Mouse (Mus musculus) heart, postnatal 10 days (tissue): ENCODE results near the gene Bnip2. TPM values are rescaled to one million over a fixed set of nuclear protein-coding genes. Genes with fewer than 3 reads are reported as not detected.
"Not testable (repeated sequence)": the region's sequence is repeated elsewhere in the genome, so short reads cannot be mapped to it uniquely, and the experiment has no call there.

Experiments
- DNase-seq, 2 experiments: peaks; one replicate each; pipeline ENCODE4 v3.0.0; 2021
- intact Hi-C: fragments of 180-260 bp; cut with DNase I; formaldehyde crosslinking; loops from one replicate; pipeline ENCODE4 v1.15.1; 2025
- total RNA-seq, 2 experiments: library from RNA; stranded (reverse); gene quantifications; 2 replicates each; pipeline ENCODE4 v1.2.3; 2021

Gene Bnip2
- total RNA-seq, 2 experiments from 2014 or later: 102 to 107 TPM

DNA sequence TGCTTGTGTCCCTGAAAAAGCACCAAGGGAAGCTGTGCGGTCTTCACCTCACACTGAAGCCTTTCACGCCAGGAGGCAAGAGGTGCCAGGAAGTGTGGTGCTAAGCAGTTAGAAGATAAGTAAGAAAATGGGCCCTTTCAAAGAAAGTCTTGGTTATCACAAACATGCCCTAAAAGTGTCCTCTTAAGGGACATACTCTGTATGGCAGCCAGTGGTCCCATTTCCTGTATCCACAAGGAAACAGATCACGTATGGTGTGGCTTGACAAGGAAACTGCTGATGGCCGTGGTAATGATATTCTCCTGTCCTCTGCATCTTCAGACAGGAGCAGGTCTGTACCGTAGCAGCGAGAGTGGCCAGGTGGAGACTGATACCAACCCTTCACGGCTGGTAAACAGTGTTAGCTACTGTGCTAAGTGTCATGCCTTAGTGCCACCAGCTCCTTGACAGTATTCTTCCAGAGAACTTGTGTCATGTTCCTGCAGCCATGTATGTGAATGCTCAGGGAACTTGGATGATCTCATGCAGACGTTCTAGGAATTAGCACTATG, 20.6 kb downstream of the Bnip2 start:
- intact Hi-C loops: no loop called here

GRCm38 (mm10) chr9:70010781-70011473, 21.7 kb downstream of the Bnip2 start:
- no peak for DNase-seq
- intact Hi-C loops: no loop called here

More for the DNA sequence above, 20.6 kb downstream of the Bnip2 start:
- DNase-seq: no peak

DNA sequence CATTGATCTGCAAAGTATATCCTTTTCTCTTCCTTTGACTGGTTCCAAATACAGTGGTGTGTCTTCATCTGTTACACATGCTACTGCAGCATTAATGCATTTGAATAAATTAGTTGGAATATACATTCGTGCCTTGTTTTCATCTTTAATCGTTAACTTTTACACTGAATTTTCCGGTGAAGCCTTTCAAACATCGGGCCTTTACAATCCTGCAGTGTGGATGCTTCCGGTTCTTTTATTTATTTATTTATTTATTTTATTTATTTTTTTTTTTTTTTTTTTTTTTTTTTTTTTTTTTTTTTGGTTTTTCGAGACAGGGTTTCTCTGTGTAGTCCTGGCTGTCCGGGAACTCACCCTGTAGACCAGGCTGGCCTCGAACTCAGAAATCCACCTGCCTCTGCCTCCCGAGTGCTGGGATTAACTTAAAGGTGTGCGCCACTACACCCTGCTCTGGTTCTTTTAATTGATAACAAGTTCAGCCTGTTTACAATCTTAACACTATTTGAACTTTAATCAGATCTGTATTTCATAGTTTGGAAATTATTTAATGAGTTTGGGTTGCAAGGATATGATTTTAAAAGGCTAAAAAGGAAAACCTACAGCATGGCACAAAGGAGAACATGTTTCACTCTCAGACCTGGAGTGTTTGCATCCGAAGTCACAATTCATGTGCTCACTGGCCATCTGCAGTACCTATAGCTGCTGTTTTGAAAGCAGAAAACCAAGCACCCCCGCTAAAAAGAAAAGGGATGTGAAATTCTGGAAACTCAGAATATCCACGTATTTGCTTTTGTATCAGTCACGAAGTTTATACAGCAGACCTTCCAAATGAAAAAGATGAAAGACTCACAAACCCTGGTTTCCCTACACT, 22.5 kb downstream of the Bnip2 start:
- intact Hi-C loops: no loop called here
- DNase-seq: no peak

- intact Hi-C loops: no loop called here
- peak; percentile 96 to 97 for DNase-seq
These were observed 23.2 kb downstream of the Bnip2 start, which contains the start of gene Gtf2a2 for GRCm38 (mm10) chr9:70012408-70012901. Gene Gtf2a2, plus strand, starts transcription at chr9:70012550.

DNA sequence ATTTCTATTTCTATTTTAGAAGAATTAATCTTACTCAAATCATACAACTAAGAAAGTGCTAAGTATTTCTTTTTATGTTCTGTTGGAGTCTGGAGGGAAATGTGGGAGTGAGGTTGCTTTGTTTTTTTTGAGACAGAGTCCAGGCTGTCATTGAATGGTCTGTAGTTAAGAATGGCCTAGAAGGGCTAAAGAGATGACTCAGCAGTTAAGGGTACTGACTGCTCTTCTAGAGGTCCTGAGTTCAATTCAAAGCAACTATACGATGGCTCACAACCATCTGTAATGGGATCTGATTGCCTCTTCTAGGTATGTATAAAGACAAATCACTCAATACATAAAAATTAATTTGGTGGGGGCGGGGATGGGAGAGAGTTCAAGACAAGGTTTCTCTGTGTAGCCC, 26.4 kb downstream of the Bnip2 start:
- intact Hi-C loops: loop anchor here (5.0 kb wide), 1 partner anchor 377 kb away; no protein-coding TSS in a partner anchor
- DNase-seq: no peak

GRCm38 (mm10) chr9:70018879-70019278, 29.6 kb downstream of the Bnip2 start:
- intact Hi-C loops: loop anchor here (1.0 to 5.0 kb wide), 2 partner anchors 62 to 373 kb away; no protein-coding TSS in a partner anchor
- DNase-seq: no peak

GRCm38 (mm10) chr9:70021610-70022009, 32.3 kb downstream of the Bnip2 start:
- intact Hi-C loops: no loop called here
- no peak for DNase-seq

DNA sequence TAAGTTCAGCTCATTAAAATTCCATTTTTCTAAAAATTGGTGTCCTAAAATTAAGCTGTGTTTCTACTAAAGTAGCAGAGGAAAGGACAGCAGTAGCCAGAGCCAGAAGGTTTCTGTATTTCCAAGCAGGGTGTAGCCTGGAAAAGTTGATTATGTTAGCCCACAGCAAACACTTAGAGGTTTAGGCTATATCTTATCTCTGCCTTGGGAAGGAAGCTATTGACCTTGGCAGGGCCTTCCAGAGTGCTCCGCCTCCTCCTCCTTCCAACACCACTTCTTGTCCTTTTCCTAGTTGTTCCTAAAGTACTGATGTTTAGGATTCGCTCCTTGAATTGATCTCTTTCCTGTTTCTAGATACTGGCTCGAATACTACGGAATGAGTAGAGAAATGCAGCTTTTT, 32.8 kb downstream of the Bnip2 start:
- DNase-seq: peak; percentile 43 to 49

GRCm38 (mm10) chr9:70023615-70024014, 34.3 kb downstream of the Bnip2 start:
- DNase-seq, intact Hi-C loops: not testable (repeated sequence)

More for the DNA sequence above, 32.8 kb downstream of the Bnip2 start:
- intact Hi-C loops: no loop called here

- DNase-seq: no peak
These were observed 35.4 kb downstream of the Bnip2 start for GRCm38 (mm10) chr9:70024648-70025047.

DNA sequence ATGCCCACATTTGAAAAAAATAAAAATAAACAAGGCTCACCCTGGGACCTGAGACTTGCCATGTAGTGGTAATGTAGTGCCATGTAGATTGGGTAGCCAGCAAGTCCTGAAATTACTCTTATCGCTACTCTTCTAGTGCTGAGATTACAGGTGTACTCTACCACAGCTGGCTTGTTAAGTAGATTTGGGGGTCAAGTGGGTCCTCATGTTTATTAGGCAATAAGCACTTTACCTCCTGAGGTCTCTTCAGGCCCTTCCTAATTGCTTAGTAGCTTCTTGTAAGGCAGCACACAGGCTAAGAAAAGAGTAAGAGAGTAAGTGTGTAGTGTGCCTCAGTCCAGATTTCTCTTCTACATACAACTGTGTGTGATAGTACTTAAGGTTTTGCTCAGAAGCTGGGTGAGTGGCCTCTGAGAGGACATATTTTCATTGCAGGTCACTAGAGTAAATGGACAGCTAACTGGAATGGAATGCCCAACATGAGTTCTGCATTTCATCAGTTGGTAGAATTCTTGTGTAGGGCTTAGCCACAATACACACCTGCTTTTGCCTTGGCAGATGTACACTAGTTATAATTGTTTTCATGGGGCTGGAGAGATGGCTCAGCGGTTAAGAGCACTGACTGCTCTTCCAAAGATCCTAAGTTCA, 36.2 kb downstream of the Bnip2 start:
- intact Hi-C loops: no loop called here
- DNase-seq: no peak

More at GRCm38 (mm10) chr9:70024648-70025047, 35.4 kb downstream of the Bnip2 start:
- intact Hi-C loops: no loop called here

- intact Hi-C loops: no loop called here
- DNase-seq: no peak
These were observed 42.9 kb downstream of the Bnip2 start for GRCm38 (mm10) chr9:70032167-70032566.

DNA sequence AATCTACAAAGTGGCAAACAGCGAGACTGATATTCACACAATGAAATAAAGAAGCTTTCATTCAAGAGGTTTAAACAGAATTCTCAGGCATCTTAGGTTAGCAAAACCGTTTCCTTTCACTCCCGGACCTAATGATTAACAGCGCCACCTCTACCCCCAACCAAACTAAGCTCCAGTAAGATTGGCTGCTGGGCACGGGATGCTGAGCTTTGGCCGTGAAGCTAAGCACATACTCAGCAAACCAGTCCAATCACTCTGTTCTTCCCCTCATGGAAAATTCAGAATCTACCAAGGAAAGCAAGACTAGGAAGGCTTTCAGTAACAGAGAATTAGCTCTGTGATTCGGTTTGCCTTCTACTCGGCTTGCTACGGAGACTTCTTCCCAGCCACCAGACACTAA, 43.8 kb downstream of the Bnip2 start:
- intact Hi-C loops: no loop called here
- DNase-seq: no peak

- intact Hi-C loops: no loop called here
These were observed 45.4 kb downstream of the Bnip2 start for GRCm38 (mm10) chr9:70034702-70035101.

GRCm38 (mm10) chr9:70036646-70037045, 47.4 kb downstream of the Bnip2 start:
- intact Hi-C loops: no loop called here
- no peak for DNase-seq

More at GRCm38 (mm10) chr9:70034702-70035101, 45.4 kb downstream of the Bnip2 start:
- no peak for DNase-seq

- DNase-seq: no peak
- intact Hi-C loops: no loop called here
These were observed 48.7 kb downstream of the Bnip2 start, which contains the start of gene Gcnt3 for GRCm38 (mm10) chr9:70037988-70038387. Gene Gcnt3, minus strand, starts transcription at chr9:70038088.

DNA sequence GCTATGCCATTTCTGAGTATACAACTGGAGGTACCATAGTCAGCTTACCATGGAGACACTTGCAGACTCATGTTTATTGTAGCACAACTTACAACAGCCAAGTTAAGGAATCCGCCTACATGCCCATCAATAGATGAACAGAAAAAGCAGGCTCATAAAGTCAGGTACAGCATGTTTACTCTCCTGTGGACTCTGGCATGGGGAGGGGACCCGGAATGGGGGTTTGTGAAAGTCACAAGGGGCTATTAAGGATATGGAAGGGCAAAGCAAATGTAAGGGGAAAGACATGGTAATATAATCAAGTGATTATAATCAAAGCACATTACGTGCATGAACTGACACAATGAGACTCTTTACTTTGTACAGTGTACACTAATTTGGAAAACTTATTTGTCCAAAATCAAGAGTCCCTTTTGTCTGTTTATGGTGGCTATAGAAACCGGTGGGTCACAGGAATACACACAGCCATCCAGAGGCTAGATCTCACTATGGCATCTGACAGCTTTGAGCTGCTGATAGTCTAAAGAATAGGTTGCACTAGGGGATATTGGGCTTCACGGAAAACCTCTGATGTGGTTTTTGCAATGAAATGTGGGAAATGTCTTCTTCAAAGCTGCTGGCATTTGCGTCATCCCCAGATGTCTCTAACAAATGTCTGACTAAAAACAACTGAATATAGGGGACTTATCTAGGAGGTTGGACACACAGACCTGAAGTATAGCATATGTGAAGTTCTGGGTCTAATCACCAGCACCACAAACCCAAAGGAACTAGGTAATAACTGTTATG, 50.5 kb downstream of the Bnip2 start:
- DNase-seq: no peak
- intact Hi-C loops: no loop called here

DNA sequence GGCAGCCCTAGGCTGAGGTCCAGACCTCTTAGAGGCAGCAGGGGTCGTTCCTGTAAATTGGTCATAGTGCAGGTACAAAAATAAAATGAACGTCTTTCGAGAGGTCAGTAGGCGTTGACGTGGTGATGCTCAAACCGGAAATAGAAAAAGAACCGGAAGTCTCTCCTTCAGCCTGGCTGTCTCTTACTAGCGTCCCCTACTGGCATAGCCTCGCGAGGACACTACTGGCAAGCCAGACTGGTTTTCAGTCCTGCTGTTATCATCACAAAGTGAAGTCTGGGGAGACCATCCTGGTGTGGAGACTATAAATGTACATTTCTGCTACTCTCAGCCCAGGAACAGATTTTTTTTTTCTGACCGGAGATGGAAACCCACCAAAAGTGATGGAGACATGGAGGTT, 51.3 kb downstream of the Bnip2 start:
- no peak for DNase-seq
- intact Hi-C loops: no loop called here

DNA sequence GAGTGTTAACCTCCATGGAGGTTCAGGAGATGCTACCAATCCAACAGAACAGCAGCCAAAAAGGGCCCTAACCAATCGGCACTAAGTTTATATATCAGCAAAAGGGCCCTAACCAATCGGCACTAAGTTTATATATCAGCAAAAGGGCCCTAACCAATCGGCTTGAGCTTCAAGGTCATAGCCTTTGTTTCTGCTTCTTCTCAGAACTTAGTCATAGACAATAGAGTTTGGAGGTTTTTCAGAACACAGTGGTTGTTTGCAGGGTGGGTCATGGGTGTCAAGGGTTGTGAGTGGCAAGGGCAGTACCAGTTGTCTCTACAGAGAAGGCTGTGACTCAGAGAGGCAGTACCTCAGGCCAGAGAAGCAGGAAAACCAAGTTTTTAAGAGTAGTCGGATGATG, 52.9 kb downstream of the Bnip2 start:
- no peak for DNase-seq
- intact Hi-C loops: no loop called here

GRCm38 (mm10) chr9:70042935-70043334, 53.7 kb downstream of the Bnip2 start:
- no peak for DNase-seq
- intact Hi-C loops: no loop called here
